Mouse (Mus musculus) midbrain, embryonic 12.5 days (tissue): Measurements from ENCODE around the gene Alox5. TPM values are rescaled to one million over a fixed set of nuclear protein-coding genes. Genes with fewer than 3 reads are reported as not detected.

ENCODE experiments used
- ATAC-seq: fragments of 200-750 bp; cut with Nextera tagmentation; 2 replicates; pipeline ENCODE4 v1.8.0; 2017; ENCODE audit warnings: low read depth, moderate TSS enrichment, moderate library complexity; ENCODE audit not compliant: low FRiP score
- H3K27ac ChIP-seq: fragments of 300-500 bp; sonication (generic); replicated peaks from 2 replicates; pipeline ENCODE4 v1.5.1; 2016; ENCODE audit warnings: mild to moderate bottlenecking
- H3K27me3 ChIP-seq: fragments of 300-500 bp; sonication (generic); 2 replicates; pipeline ENCODE4 v1.6.1; 2016; ENCODE audit warnings: mild to moderate bottlenecking
- H3K36me3 ChIP-seq: fragments of 300-500 bp; sonication (generic); 2 replicates; pipeline ENCODE4 v1.6.1; 2016
- H3K4me1 ChIP-seq: fragments of 300-500 bp; sonication (generic); 2 replicates; pipeline ENCODE4 v1.6.1; 2016
- H3K4me2 ChIP-seq: fragments of 300-500 bp; sonication (generic); replicated peaks from 2 replicates; pipeline ENCODE4 v1.6.1; 2016; ENCODE audit warnings: mild to moderate bottlenecking, moderate library complexity
- H3K4me3 ChIP-seq: fragments of 300-500 bp; sonication (generic); 2 replicates; pipeline ENCODE4 v1.5.1; 2016; ENCODE audit warnings: mild to moderate bottlenecking
- H3K9ac ChIP-seq: fragments of 300-500 bp; sonication (generic); replicated peaks from 2 replicates; pipeline ENCODE4 v1.6.1; 2016; ENCODE audit warnings: mild to moderate bottlenecking, moderate library complexity
- H3K9me3 ChIP-seq: fragments of 300-500 bp; sonication (generic); 2 replicates; pipeline ENCODE4 v1.6.1; 2016; ENCODE audit warnings: mild to moderate bottlenecking
- WGBS: fragments of 180-500 bp; shearing (Covaris S2); methylation state at CpG from one replicate; pipeline ENCODE4 v1.1.7; 2016; 5-methylcytosine and 5-hydroxymethylcytosine counted together
- polyA plus RNA-seq: library from polyadenylated mRNA; unstranded; fragments of >200 nt; fragmentation: Nextera tagmentation; extraction: Ambion mirVana; gene quantifications from 2 replicates; pipeline ENCODE4 v1.2.1, GENCODE M21; 2016

Gene Alox5
- polyA plus RNA-seq, 1 experiment from 2014 or later: 0.93 TPM

- WGBS: 50% methylated on average over 3 of the region's 3 CpGs
- ATAC-seq: no peak
- peaks cover 7% of the 10 kb centered on the region for H3K4me1 ChIP-seq
- no peak overlapping the region for H3K27ac ChIP-seq
- no peaks in the 10 kb centered on the region for H3K9me3 ChIP-seq
- H3K27me3 ChIP-seq: no peaks in the 10 kb centered on the region
- no peak overlapping the region for H3K9ac ChIP-seq
- no peak overlapping the region for H3K4me3 ChIP-seq
- no peaks in the 10 kb centered on the region for H3K36me3 ChIP-seq
- no peak overlapping the region for H3K4me2 ChIP-seq
These were observed 80.8 kb downstream of the Alox5 start for GRCm38 (mm10) chr6:116380157-116380556.

GRCm38 (mm10) chr6:116378892-116379291, 82.1 kb downstream of the Alox5 start:
- WGBS: 92% methylated on average over 7 of the region's 7 CpGs
- no peak for ATAC-seq

GRCm38 (mm10) chr6:116374618-116375017, 86.4 kb downstream of the Alox5 start:
- Histone ChIP-seq H3K9me3 (no peaks in the 10 kb centered on the region), H3K27ac (no peak overlapping the region), H3K27me3 (no peaks in the 10 kb centered on the region), H3K36me3 (no peaks in the 10 kb centered on the region), H3K4me2 (no peak overlapping the region), H3K9ac (no peak overlapping the region), H3K4me3 (no peak overlapping the region), H3K4me1 (0 out of 2 replicates have a peak, but pooled peaks cover 4% of the 10 kb centered on the region)
- ATAC-seq: no peak

More at GRCm38 (mm10) chr6:116378892-116379291, 82.1 kb downstream of the Alox5 start:
- H3K36me3 ChIP-seq: no peaks in the 10 kb centered on the region
- no peak overlapping the region for H3K27ac ChIP-seq
- H3K4me1 ChIP-seq: 0 out of 2 replicates have a peak, but pooled peaks cover 9% of the 10 kb centered on the region
- no peak overlapping the region for H3K4me2 ChIP-seq
- no peaks in the 10 kb centered on the region for H3K27me3 ChIP-seq
- H3K4me3 ChIP-seq: no peak overlapping the region
- H3K9me3 ChIP-seq: no peaks in the 10 kb centered on the region
- no peak overlapping the region for H3K9ac ChIP-seq

GRCm38 (mm10) chr6:116374136-116374535, 86.8 kb downstream of the Alox5 start:
- H3K27me3 ChIP-seq: no peaks in the 10 kb centered on the region
- H3K4me1 ChIP-seq: 0 out of 2 replicates have a peak, but pooled peaks cover 4% of the 10 kb centered on the region
- H3K36me3 ChIP-seq: no peaks in the 10 kb centered on the region
- H3K4me3 ChIP-seq: no peak overlapping the region
- ATAC-seq: no peak
- WGBS: 96% methylated on average over 1 of the region's 1 CpGs
- no peak overlapping the region for H3K4me2 ChIP-seq
- no peak overlapping the region for H3K9ac ChIP-seq
- no peak overlapping the region for H3K27ac ChIP-seq
- H3K9me3 ChIP-seq: no peaks in the 10 kb centered on the region

- no peak for ATAC-seq
- WGBS: 96% methylated on average over 3 of the region's 3 CpGs
- no peak overlapping the region for H3K9ac ChIP-seq
- no peaks in the 10 kb centered on the region for H3K9me3 ChIP-seq
- no peaks in the 10 kb centered on the region for H3K27me3 ChIP-seq
- H3K36me3 ChIP-seq: no peaks in the 10 kb centered on the region
- H3K4me3 ChIP-seq: no peak overlapping the region
- 0 out of 2 replicates have a peak, but pooled peaks cover 4% of the 10 kb centered on the region for H3K4me1 ChIP-seq
- H3K27ac ChIP-seq: no peak overlapping the region
- no peak overlapping the region for H3K4me2 ChIP-seq
These were observed 89.5 kb downstream of the Alox5 start for GRCm38 (mm10) chr6:116371500-116371899.

GRCm38 (mm10) chr6:116370216-116370976, 90.6 kb downstream of the Alox5 start:
- Histone ChIP-seq H3K4me1 (0 out of 2 replicates have a peak, but pooled peaks cover 4% of the 10 kb centered on the region), H3K27ac (no peak overlapping the region), H3K9me3 (no peaks in the 10 kb centered on the region), H3K27me3 (no peaks in the 10 kb centered on the region), H3K36me3 (no peaks in the 10 kb centered on the region), H3K4me3 (no peak overlapping the region), H3K4me2 (no peak overlapping the region), H3K9ac (no peak overlapping the region)
- WGBS: 85% methylated on average over 6 of the region's 6 CpGs
- ATAC-seq: 0 out of 2 replicates have a peak, but pooled peaks have one; percentile 41

GRCm38 (mm10) chr6:116369811-116370210, 91.2 kb downstream of the Alox5 start:
- Histone ChIP-seq H3K9me3 (no peaks in the 10 kb centered on the region), H3K27me3 (no peaks in the 10 kb centered on the region), H3K4me1 (0 out of 2 replicates have a peak, but pooled peaks cover 4% of the 10 kb centered on the region), H3K36me3 (no peaks in the 10 kb centered on the region), H3K27ac (no peak overlapping the region), H3K4me3 (no peak overlapping the region), H3K4me2 (no peak overlapping the region), H3K9ac (no peak overlapping the region)
- WGBS: 91% methylated on average over 1 of the region's 1 CpGs
- no peak for ATAC-seq

GRCm38 (mm10) chr6:116367971-116368370, 93.0 kb downstream of the Alox5 start:
- Histone ChIP-seq H3K36me3 (no peaks in the 10 kb centered on the region), H3K27ac (no peak overlapping the region), H3K4me1 (no peaks in the 10 kb centered on the region), H3K9ac (no peak overlapping the region), H3K9me3 (no peaks in the 10 kb centered on the region), H3K27me3 (no peaks in the 10 kb centered on the region), H3K4me2 (no peak overlapping the region), H3K4me3 (no peak overlapping the region)
- 86% methylated on average over 11 of the region's 11 CpGs for WGBS
- no peak for ATAC-seq

- no peaks in the 10 kb centered on the region for H3K9me3 ChIP-seq
- ATAC-seq: no peak
- H3K4me1 ChIP-seq: no peaks in the 10 kb centered on the region
- WGBS: 95% methylated on average over 4 of the region's 4 CpGs
- H3K27me3 ChIP-seq: no peaks in the 10 kb centered on the region
- H3K9ac ChIP-seq: no peak overlapping the region
- H3K4me2 ChIP-seq: no peak overlapping the region
- no peak overlapping the region for H3K4me3 ChIP-seq
- no peaks in the 10 kb centered on the region for H3K36me3 ChIP-seq
- no peak overlapping the region for H3K27ac ChIP-seq
These were observed 99.0 kb downstream of the Alox5 start for GRCm38 (mm10) chr6:116361993-116362392.

- Histone ChIP-seq H3K27ac (no peak overlapping the region), H3K36me3 (no peaks in the 10 kb centered on the region), H3K9ac (no peak overlapping the region), H3K9me3 (no peaks in the 10 kb centered on the region), H3K4me2 (no peak overlapping the region), H3K27me3 (no peaks in the 10 kb centered on the region), H3K4me1 (no peaks in the 10 kb centered on the region), H3K4me3 (no peak overlapping the region)
- ATAC-seq: no peak
- 84% methylated on average over 3 of the region's 3 CpGs for WGBS
These were observed 99.5 kb downstream of the Alox5 start for GRCm38 (mm10) chr6:116361463-116361862.
